Mouse (Mus musculus): ENCODE results near the gene Gpr18. TPM values are rescaled to one million over a fixed set of nuclear protein-coding genes. Genes with fewer than 3 reads are reported as not detected.

The Gpr18 gene
- polyA plus RNA-seq, 1 experiment from 2014 or later: 0.26 TPM

DNA sequence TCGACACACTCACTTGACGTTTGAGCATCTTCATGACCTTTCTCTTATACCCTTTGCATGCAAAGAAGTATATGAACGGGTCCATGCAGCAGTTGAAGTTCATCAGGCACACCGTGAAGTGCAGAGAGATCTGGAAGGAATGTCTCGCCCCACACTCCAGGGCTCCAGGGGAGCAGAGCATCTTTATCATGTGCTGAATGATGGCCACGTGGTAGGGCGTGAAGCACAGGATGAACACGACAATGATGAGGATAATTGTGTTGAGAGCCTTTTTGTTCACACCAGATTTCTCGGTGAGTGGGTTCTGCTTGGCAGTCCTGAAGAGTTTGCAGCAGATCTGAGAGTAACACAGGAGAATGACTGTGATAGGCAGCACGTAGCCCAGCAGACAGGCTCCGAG lies 38.5 kb upstream of the Gpr18 start:
- 92% methylated on average over 11 of the region's 11 CpGs for WGBS
- no peak overlapping the region for H3K9ac ChIP-seq (ENCODE audit: low read length)
- H3K4me1 ChIP-seq (ENCODE audit: control insufficient read depth, insufficient read depth, low read length): peaks cover 4% of the 10 kb centered on the region; the same call in 1 of the 2 replicates
- no peak overlapping the region for H3K4me2 ChIP-seq (ENCODE audit: low read depth, low read length)
- H3K4me3 ChIP-seq (replicated peaks; ENCODE audit: low read length): no peak overlapping the region
- no peaks in the 10 kb centered on the region for H3K9me3 ChIP-seq (replicated peaks; ENCODE audit: control insufficient read depth, low read length)
- H3K36me3 ChIP-seq (ENCODE audit: control insufficient read depth, insufficient read depth, low read length): no peaks in the 10 kb centered on the region
- H3K27ac ChIP-seq (ENCODE audit: low read length): no peak overlapping the region
- no peaks in the 10 kb centered on the region for H3K27me3 ChIP-seq (ENCODE audit: control insufficient read depth, insufficient read depth, low read length)
- no peak for ATAC-seq (ENCODE audit: insufficient read depth, low FRiP score)

DNA sequence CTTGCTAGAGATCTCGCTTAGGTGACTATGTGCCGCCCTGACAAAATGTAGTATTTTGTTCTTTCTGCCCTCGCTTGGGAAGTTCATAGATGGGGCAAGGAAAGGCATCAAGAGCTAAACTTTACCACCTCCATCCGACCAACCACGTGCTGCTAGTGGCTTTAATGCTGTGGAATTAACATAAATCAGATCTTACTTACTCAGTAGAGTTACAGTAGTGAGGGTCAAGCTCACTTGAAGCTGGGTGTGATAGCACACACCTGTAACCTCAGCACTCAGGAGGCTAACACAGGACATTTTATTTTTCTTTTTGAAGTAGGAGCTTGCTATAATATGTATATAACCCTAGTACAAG lies 36.4 kb upstream of the Gpr18 start:
- no peaks in the 10 kb centered on the region for H3K36me3 ChIP-seq (ENCODE audit: control insufficient read depth, insufficient read depth, low read length)
- WGBS: 76% methylated on average over 5 of the region's 5 CpGs
- H3K4me2 ChIP-seq (ENCODE audit: low read depth, low read length): no peak overlapping the region
- no peak overlapping the region for H3K4me3 ChIP-seq (replicated peaks; ENCODE audit: low read length)
- H3K27ac ChIP-seq (ENCODE audit: low read length): no peak overlapping the region
- no peaks in the 10 kb centered on the region for H3K9me3 ChIP-seq (replicated peaks; ENCODE audit: control insufficient read depth, low read length)
- no peaks in the 10 kb centered on the region for H3K27me3 ChIP-seq (ENCODE audit: control insufficient read depth, insufficient read depth, low read length)
- no peak for ATAC-seq (ENCODE audit: insufficient read depth, low FRiP score)
- peaks cover 8% of the 10 kb centered on the region; the same call in 1 of the 2 replicates for H3K4me1 ChIP-seq (ENCODE audit: control insufficient read depth, insufficient read depth, low read length)
- H3K9ac ChIP-seq (ENCODE audit: low read length): no peak overlapping the region

DNA sequence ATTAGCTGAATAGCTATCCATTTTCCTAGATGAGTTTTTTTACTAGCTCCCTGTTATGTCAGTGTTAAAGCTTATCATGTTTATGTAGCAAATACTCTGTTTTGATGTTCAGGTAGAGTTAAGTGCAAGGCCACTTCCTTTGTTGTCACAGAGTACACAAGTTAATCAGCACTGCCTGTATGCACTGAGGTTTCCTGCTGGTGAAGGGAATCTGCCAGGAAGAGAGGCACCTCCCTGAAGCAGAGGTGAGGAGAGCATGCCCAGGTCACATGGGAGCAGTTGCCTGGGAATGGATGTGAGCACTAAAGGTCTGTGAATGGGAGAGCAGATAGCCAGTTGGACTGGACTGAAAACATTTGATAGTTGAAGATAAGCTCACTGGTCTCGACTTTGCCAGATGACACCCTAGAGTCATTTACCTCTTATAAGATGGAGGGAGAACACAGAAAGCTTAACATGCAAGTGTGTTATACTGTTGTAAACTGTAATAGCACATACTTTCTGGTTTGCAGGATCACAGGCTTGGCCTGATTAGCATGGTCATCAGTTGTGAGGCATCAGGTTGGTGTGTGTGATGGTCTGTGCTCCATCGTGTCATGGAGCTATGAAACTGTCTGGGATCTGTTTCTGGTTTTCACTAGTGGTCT lies 35.9 kb upstream of the Gpr18 start:
- H3K4me2 ChIP-seq (ENCODE audit: low read depth, low read length): no peak overlapping the region
- H3K27ac ChIP-seq (ENCODE audit: low read length): no peak overlapping the region
- H3K27me3 ChIP-seq (ENCODE audit: control insufficient read depth, insufficient read depth, low read length): no peaks in the 10 kb centered on the region
- 62% methylated on average over 2 of the region's 2 CpGs for WGBS
- H3K36me3 ChIP-seq (ENCODE audit: control insufficient read depth, insufficient read depth, low read length): no peaks in the 10 kb centered on the region
- H3K4me1 ChIP-seq (ENCODE audit: control insufficient read depth, insufficient read depth, low read length): peaks cover 10% of the 10 kb centered on the region; the same call in 1 of the 2 replicates
- H3K4me3 ChIP-seq (replicated peaks; ENCODE audit: low read length): no peak overlapping the region
- H3K9me3 ChIP-seq (replicated peaks; ENCODE audit: control insufficient read depth, low read length): no peaks in the 10 kb centered on the region
- H3K9ac ChIP-seq (ENCODE audit: low read length): no peak overlapping the region
- ATAC-seq (ENCODE audit: insufficient read depth, low FRiP score): no peak; the same call in 1 of the 2 replicates

DNA sequence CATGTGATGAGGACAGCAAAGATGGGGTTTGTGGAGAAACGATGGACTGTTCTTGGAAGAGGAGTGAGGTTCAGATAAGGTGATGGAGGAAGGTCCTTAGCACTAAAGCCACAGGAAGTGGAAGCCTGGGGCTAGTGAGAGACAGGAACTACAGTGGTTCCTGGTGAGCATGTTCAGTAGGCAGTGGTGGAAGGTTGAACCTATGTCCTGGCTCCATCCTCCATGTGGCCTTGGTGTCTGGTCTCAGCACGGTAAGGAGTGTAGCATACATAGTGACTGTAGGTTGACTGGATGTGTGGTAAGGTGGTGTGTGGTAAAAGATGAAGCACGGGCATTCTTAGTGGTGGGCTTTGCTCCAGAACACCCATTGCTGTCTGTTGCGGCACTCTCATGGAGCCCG lies 34.3 kb upstream of the Gpr18 start:
- Histone ChIP-seq H3K9me3 (replicated peaks; ENCODE audit: control insufficient read depth, low read length) (no peaks in the 10 kb centered on the region), H3K27me3 (ENCODE audit: control insufficient read depth, insufficient read depth, low read length) (no peaks in the 10 kb centered on the region), H3K4me1 (ENCODE audit: control insufficient read depth, insufficient read depth, low read length) (peaks cover 13% of the 10 kb centered on the region), H3K4me3 (replicated peaks; ENCODE audit: low read length) (no peak overlapping the region), H3K27ac (ENCODE audit: low read length) (no peak overlapping the region), H3K4me2 (ENCODE audit: low read depth, low read length) (no peak overlapping the region), H3K9ac (ENCODE audit: low read length) (no peak overlapping the region), H3K36me3 (ENCODE audit: control insufficient read depth, insufficient read depth, low read length) (no peaks in the 10 kb centered on the region)
- WGBS: 89% methylated on average over 5 of the region's 5 CpGs
- no peak for ATAC-seq (ENCODE audit: insufficient read depth, low FRiP score)

GRCm38 (mm10) chr14:121949436-121949835 lies 33.9 kb upstream of the Gpr18 start:
- Histone ChIP-seq H3K27ac (ENCODE audit: low read length) (no peak overlapping the region), H3K4me3 (replicated peaks; ENCODE audit: low read length) (no peak overlapping the region), H3K9ac (ENCODE audit: low read length) (no peak overlapping the region), H3K4me1 (ENCODE audit: control insufficient read depth, insufficient read depth, low read length) (peaks cover 13% of the 10 kb centered on the region), H3K9me3 (replicated peaks; ENCODE audit: control insufficient read depth, low read length) (no peaks in the 10 kb centered on the region), H3K4me2 (ENCODE audit: low read depth, low read length) (no peak overlapping the region), H3K27me3 (ENCODE audit: control insufficient read depth, insufficient read depth, low read length) (no peaks in the 10 kb centered on the region), H3K36me3 (ENCODE audit: control insufficient read depth, insufficient read depth, low read length) (no peaks in the 10 kb centered on the region)
- ATAC-seq (ENCODE audit: insufficient read depth, low FRiP score): no peak
- WGBS: 95% methylated on average over 3 of the region's 3 CpGs

DNA sequence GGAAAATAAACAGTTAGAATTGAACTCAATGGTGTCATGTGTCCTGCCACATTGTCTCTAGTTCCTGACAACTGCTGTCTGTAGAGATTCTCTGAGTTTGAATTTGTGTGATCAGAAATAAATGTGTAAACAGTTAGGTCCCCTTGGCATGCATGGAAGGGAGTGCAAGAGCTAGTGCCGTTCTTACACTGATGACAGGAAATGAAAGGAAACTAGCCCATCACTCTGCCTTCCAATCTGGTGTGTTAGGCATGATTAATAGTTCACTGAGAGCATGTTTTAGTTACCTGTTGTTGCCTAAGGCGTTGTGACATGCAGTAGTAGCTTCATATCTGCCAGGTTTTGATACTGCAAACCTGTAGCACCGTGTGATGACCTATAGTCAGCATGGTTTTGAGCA lies 32.4 kb upstream of the Gpr18 start:
- WGBS: 75% methylated on average over 3 of the region's 3 CpGs
- Histone ChIP-seq H3K27me3 (ENCODE audit: control insufficient read depth, insufficient read depth, low read length) (no peaks in the 10 kb centered on the region), H3K9ac (ENCODE audit: low read length) (no peak overlapping the region), H3K27ac (ENCODE audit: low read length) (no peak overlapping the region), H3K9me3 (replicated peaks; ENCODE audit: control insufficient read depth, low read length) (no peaks in the 10 kb centered on the region), H3K4me2 (ENCODE audit: low read depth, low read length) (no peak overlapping the region), H3K4me1 (ENCODE audit: control insufficient read depth, insufficient read depth, low read length) (peaks cover 13% of the 10 kb centered on the region), H3K4me3 (replicated peaks; ENCODE audit: low read length) (no peak overlapping the region), H3K36me3 (ENCODE audit: control insufficient read depth, insufficient read depth, low read length) (no peaks in the 10 kb centered on the region)
- ATAC-seq (ENCODE audit: insufficient read depth, low FRiP score): no peak

- no peaks in the 10 kb centered on the region for H3K27me3 ChIP-seq (ENCODE audit: control insufficient read depth, insufficient read depth, low read length)
- H3K9me3 ChIP-seq (replicated peaks; ENCODE audit: control insufficient read depth, low read length): no peaks in the 10 kb centered on the region
- H3K4me3 ChIP-seq (replicated peaks; ENCODE audit: low read length): no peak overlapping the region
- no peaks in the 10 kb centered on the region for H3K36me3 ChIP-seq (ENCODE audit: control insufficient read depth, insufficient read depth, low read length)
- 54% methylated on average over 8 of the region's 8 CpGs for WGBS
- H3K4me1 ChIP-seq (ENCODE audit: control insufficient read depth, insufficient read depth, low read length): peaks cover 13% of the 10 kb centered on the region
- no peak overlapping the region for H3K9ac ChIP-seq (ENCODE audit: low read length)
- H3K27ac ChIP-seq (ENCODE audit: low read length): peak overlapping the region; percentile 46; the same call in 1 of the 2 replicates
- no peak for ATAC-seq (ENCODE audit: insufficient read depth, low FRiP score)
- no peak overlapping the region for H3K4me2 ChIP-seq (ENCODE audit: low read depth, low read length)
These were observed 31.7 kb upstream of the Gpr18 start for GRCm38 (mm10) chr14:121947201-121947760.

- Histone ChIP-seq H3K36me3 (ENCODE audit: control insufficient read depth, insufficient read depth, low read length) (no peaks in the 10 kb centered on the region), H3K9me3 (replicated peaks; ENCODE audit: control insufficient read depth, low read length) (no peaks in the 10 kb centered on the region), H3K4me3 (replicated peaks; ENCODE audit: low read length) (no peak overlapping the region), H3K27ac (ENCODE audit: low read length) (peak overlapping the region; percentile 46), H3K27me3 (ENCODE audit: control insufficient read depth, insufficient read depth, low read length) (no peaks in the 10 kb centered on the region), H3K4me1 (ENCODE audit: control insufficient read depth, insufficient read depth, low read length) (peaks cover 13% of the 10 kb centered on the region), H3K9ac (ENCODE audit: low read length) (no peak overlapping the region), H3K4me2 (ENCODE audit: low read depth, low read length) (0 out of 2 replicates have a peak overlapping the region, but pooled peaks have one; percentile 9)
- ATAC-seq (ENCODE audit: insufficient read depth, low FRiP score): no peak
- 34% methylated on average over 8 of the region's 8 CpGs for WGBS
These were observed 31.1 kb upstream of the Gpr18 start for GRCm38 (mm10) chr14:121946728-121947127.

GRCm38 (mm10) chr14:121946131-121946530 lies 30.6 kb upstream of the Gpr18 start:
- no peak for ATAC-seq (ENCODE audit: insufficient read depth, low FRiP score)
- Histone ChIP-seq H3K4me2 (ENCODE audit: low read depth, low read length) (no peak overlapping the region), H3K27ac (ENCODE audit: low read length) (no peak overlapping the region), H3K36me3 (ENCODE audit: control insufficient read depth, insufficient read depth, low read length) (no peaks in the 10 kb centered on the region), H3K9ac (ENCODE audit: low read length) (no peak overlapping the region), H3K27me3 (ENCODE audit: control insufficient read depth, insufficient read depth, low read length) (no peaks in the 10 kb centered on the region), H3K4me3 (replicated peaks; ENCODE audit: low read length) (no peak overlapping the region), H3K4me1 (ENCODE audit: control insufficient read depth, insufficient read depth, low read length) (peaks cover 9% of the 10 kb centered on the region), H3K9me3 (replicated peaks; ENCODE audit: control insufficient read depth, low read length) (no peaks in the 10 kb centered on the region)
- 69% methylated on average over 5 of the region's 5 CpGs for WGBS
